ENCODE assay signal across 7 mouse cellular contexts in genomic region chr14:14701710-14702329, GRCm38 (mm10). TPM values are rescaled to one million over a fixed set of nuclear protein-coding genes. Genes with fewer than 3 reads are reported as not detected.
DNase-seq lines count a peak whose midpoint lies in the region; ATAC-seq and TF ChIP-seq lines count a peak whose summit lies in the region.

Slc4a7 (plus strand) TSS chr14:14702279.

- peak within 1 kb of the TSS; percentile 91 for H3K9ac ChIP-seq in hindbrain, embryonic 16.5 days (ENCODE audit: low read depth, low read length)

- H3K27ac ChIP-seq in embryonic fibroblast, embryonic 13.5 days (ENCODE audit: insufficient read depth, low read length) = peak within 1 kb of the TSS; percentile 63
- peak within 1 kb of the TSS; percentile 99 for H3K27ac ChIP-seq in hindbrain, embryonic 16.5 days (ENCODE audit: low read depth, low read length)
- H3K27ac ChIP-seq in macrophage = peak within 1 kb of the TSS; percentile 39

- peak within 1 kb of the TSS; percentile 98 for H3K4me3 ChIP-seq in embryonic fibroblast, embryonic 13.5 days (ENCODE audit: insufficient read depth, low read length)
- H3K4me3 ChIP-seq in hindbrain, embryonic 16.5 days (ENCODE audit: low read length) = peak within 1 kb of the TSS; percentile 66
- no peak within 1 kb of the TSS; the same call in 1 of the 2 replicates for H3K4me3 ChIP-seq in macrophage (ENCODE audit: inconsistent target)

- H3K4me2 ChIP-seq in hindbrain, embryonic 16.5 days (ENCODE audit: low read length) = peak within 1 kb of the TSS; percentile 68

- no peaks in the 10 kb centered on the region for H3K27me3 ChIP-seq in hindbrain, embryonic 16.5 days (replicated peaks; ENCODE audit: control insufficient read depth, insufficient read depth, low read length)

- peaks cover 24% of the 10 kb centered on the region for H3K79me2 ChIP-seq in macrophage (ENCODE audit: inconsistent target)

- WGBS in hindbrain, embryonic 16.5 days = 90% methylated on average over 5 of the region's 5 CpGs
- 93% methylated on average over 5 of the region's 5 CpGs for WGBS in macrophage (ENCODE audit: missing documents)

- no peak for TF ChIP-seq POLR2A in embryonic fibroblast, embryonic 13.5 days (IDR thresholded peaks at IDR 0.05; ENCODE audit: low read depth, low read length)

- no peak for TF ChIP-seq CTCF in embryonic fibroblast, embryonic 13.5 days (IDR thresholded peaks at IDR 0.05; ENCODE audit: borderline replicate concordance, insufficient read depth, low read length)

- H3K4me1 ChIP-seq in embryonic fibroblast, embryonic 13.5 days (ENCODE audit: control insufficient read depth, insufficient read depth, low read length) = 0 out of 2 replicates have a peak, but pooled peaks cover 2% of the 10 kb centered on the region
- peaks cover 17% of the 10 kb centered on the region for H3K4me1 ChIP-seq in hindbrain, embryonic 16.5 days (ENCODE audit: control insufficient read depth, insufficient read depth, low read depth, low read length)

- no peak for ATAC-seq in hindbrain, embryonic 16.5 days

- H3K36me3 ChIP-seq in hindbrain, embryonic 16.5 days (ENCODE audit: control insufficient read depth, insufficient read depth, low read length) = no peaks in the 10 kb centered on the region
- no peaks in the 10 kb centered on the region for H3K36me3 ChIP-seq in macrophage (ENCODE audit: inconsistent target)

- no peaks in the 10 kb centered on the region for H3K9me3 ChIP-seq in hindbrain, embryonic 16.5 days (ENCODE audit: control insufficient read depth, low read length)

- DNase-seq in urinary bladder, adult 2 months (ENCODE audit: low spot score) = no peak
- DNase-seq in urinary bladder, postnatal 36 days (ENCODE audit: low spot score in 2 of 2) = no peak
- no peak for DNase-seq in urinary bladder, postnatal 14 days (ENCODE audit: low spot score)
- DNase-seq in Muller cell, postnatal 12 days (ENCODE audit: inconsistent ontology term) = no peak

RNA-seq across cellular contexts. Expression of gene Slc4a7, which starts in this region (rescaled TPM):
- polyA plus RNA-seq in urinary bladder, adult 2 months (2012; rRNA removed) = 12.1 and 15.5 TPM in 2 replicates
- 34.4 and 34.5 TPM in 2 replicates for polyA plus RNA-seq in embryonic fibroblast, embryonic 13.5 days (2011; ENCODE audit: insufficient read length, low read depth, missing spikeins)
- 22.6 and 25.4 TPM in 2 replicates for polyA plus RNA-seq in hindbrain, embryonic 16.5 days (2015; fragmentation: Nextera tagmentation; extraction: Ambion mirVana)
- 100 to 1,000 TPM in 11 of 26 experiments, 10 to 100 TPM in 15; 60.9 to 557 (median 89.9) TPM for total RNA-seq in macrophage (2018; cell fraction: chromatin; rRNA removed)
- 10 to 100 TPM in 21 of 26 experiments, 1 to 10 TPM in 5; 8.0 to 42.1 (median 12.5) TPM for total RNA-seq in macrophage (2018; cell fraction: cytosol; rRNA removed)
- total RNA-seq in macrophage (2018; cell fraction: nucleus; rRNA removed) = 100 to 1,000 TPM in 6 of 26 experiments, 10 to 100 TPM in 20; 36.3 to 375 (median 59.2) TPM
- polyA plus RNA-seq in macrophage (2018) = 4.6 to 16.9 TPM (median 7.7 TPM) in 3 replicates

Comparison
In these comparisons a context has a peak if more than half of its experiments do, and no peak if none do; other contexts are left out.
1. H3K27ac ChIP-seq: peak in every context shown above with its lines; median percentile 99 in hindbrain, embryonic 16.5 days; 63 in embryonic fibroblast, embryonic 13.5 days; 39 in macrophage.